In the genomic region with DNA sequence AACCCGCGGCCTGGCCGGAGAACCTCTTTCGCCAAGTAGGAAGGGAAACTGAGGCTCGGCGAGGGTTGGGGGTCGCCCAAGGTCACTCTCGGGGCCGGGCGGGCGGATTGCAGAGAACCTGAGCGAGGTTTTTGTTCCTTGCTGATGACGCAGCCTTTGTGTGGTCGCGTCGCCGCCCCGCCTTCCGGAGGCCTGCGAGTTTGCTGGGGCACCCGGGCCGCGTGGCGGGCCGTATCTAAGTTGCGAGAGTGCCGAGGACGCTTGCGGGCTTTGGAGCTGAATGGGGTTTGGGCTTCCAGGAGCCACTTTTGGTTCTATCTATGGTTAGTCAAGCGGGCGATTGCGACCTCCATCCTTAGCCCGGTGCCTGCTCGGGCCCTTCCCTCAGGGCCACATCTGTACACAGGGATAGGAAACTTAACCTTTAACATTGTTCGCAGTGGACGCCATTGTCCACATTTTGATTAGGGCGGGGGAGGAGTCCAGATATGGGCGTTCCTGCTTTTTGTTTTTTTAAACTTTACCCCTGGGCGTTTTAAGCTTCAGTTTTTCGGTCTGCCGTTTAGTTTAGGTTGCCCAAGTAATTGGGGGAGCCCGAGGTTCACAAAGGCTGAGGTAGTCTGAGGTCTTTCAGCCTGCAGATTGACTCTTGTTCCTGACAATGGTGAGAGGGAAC, we compare ENCODE assay signal across 9 mouse cellular contexts. TPM values are rescaled to one million over a fixed set of nuclear protein-coding genes. Genes with fewer than 3 reads are reported as not detected.
DNase-seq lines count a peak whose midpoint lies in the region; ATAC-seq and TF ChIP-seq lines count a peak whose summit lies in the region.
"Had no signal": no experiment of that assay in that cellular context is flagged by ENCODE, and none has a peak within 500 bp of the region (broad histone marks: within the 10 kb centered on the region; RNA-seq: fewer than 3 reads in every experiment).

No protein-coding gene starts in this region.

- H3K9ac ChIP-seq in embryonic facial prominence, embryonic 15.5 days: peak overlapping the region; percentile 99
- H3K9ac ChIP-seq in heart, postnatal 0 days (replicated peaks; ENCODE audit: low read depth, low read length): peak overlapping the region; percentile 98
- peak overlapping the region; percentile 98 for H3K9ac ChIP-seq in lung, postnatal 0 days (replicated peaks; ENCODE audit: low read depth)

- H3K4me2 ChIP-seq in embryonic facial prominence, embryonic 15.5 days (replicated peaks): peak overlapping the region; percentile 64
- H3K4me2 ChIP-seq in heart, postnatal 0 days (ENCODE audit: low read depth, low read length): peak overlapping the region; percentile 75
- H3K4me2 ChIP-seq in lung, postnatal 0 days (replicated peaks; ENCODE audit: low read depth, low read length): peak overlapping the region; percentile 68

- H3K27ac ChIP-seq in embryonic facial prominence, embryonic 15.5 days (replicated peaks): peak overlapping the region; percentile 97
- H3K27ac ChIP-seq in heart, postnatal 0 days (ENCODE audit: low read depth): peak overlapping the region; percentile 90
- peak overlapping the region; percentile 99 for H3K27ac ChIP-seq in lung, postnatal 0 days (ENCODE audit: low read length)

- H3K36me3 ChIP-seq in embryonic facial prominence, embryonic 15.5 days: no peaks in the 10 kb centered on the region
- H3K36me3 ChIP-seq in heart, postnatal 0 days (replicated peaks; ENCODE audit: control insufficient read depth, insufficient read depth, low read length): peaks cover 4% of the 10 kb centered on the region; the same call in 1 of the 2 replicates
- no peaks in the 10 kb centered on the region for H3K36me3 ChIP-seq in lung, postnatal 0 days (ENCODE audit: insufficient read depth, low read length)

- peak; percentile 56 for ATAC-seq in CD4-positive, CD25-positive, alpha-beta regulatory T cell, adult 4 months
- ATAC-seq in embryonic facial prominence, embryonic 15.5 days (ENCODE audit: insufficient number of reproducible peaks, low FRiP score, low TSS enrichment, low read depth): peak; percentile 48; the same call in 1 of the 2 replicates
- ATAC-seq in heart, postnatal 0 days (ENCODE audit: insufficient read depth, low read depth): peak; percentile 56
- ATAC-seq in lung, postnatal 0 days: peak; percentile 55

- WGBS in embryonic facial prominence, embryonic 15.5 days: under 1% methylated on average over 42 of the region's 42 CpGs
- WGBS in heart, postnatal 0 days: under 1% methylated on average over 42 of the region's 42 CpGs
- under 1% methylated on average over 42 of the region's 42 CpGs for WGBS in lung, postnatal 0 days

- H3K9me3 ChIP-seq in embryonic facial prominence, embryonic 15.5 days (replicated peaks): no peaks in the 10 kb centered on the region
- H3K9me3 ChIP-seq in heart, postnatal 0 days (replicated peaks; ENCODE audit: control insufficient read depth, low read length): no peaks in the 10 kb centered on the region
- H3K9me3 ChIP-seq in lung, postnatal 0 days (ENCODE audit: low read length): no peaks in the 10 kb centered on the region

- H3K4me1 ChIP-seq in embryonic facial prominence, embryonic 15.5 days: 0 out of 2 replicates have a peak, but pooled peaks cover 14% of the 10 kb centered on the region
- H3K4me1 ChIP-seq in heart, postnatal 0 days (ENCODE audit: control insufficient read depth, insufficient read depth): peaks cover 24% of the 10 kb centered on the region
- H3K4me1 ChIP-seq in lung, postnatal 0 days (ENCODE audit: insufficient read depth, low read depth, low read length): peaks cover 6% of the 10 kb centered on the region; the same call in 1 of the 2 replicates

- H3K27me3 ChIP-seq in embryonic facial prominence, embryonic 15.5 days: no peaks in the 10 kb centered on the region
- H3K27me3 ChIP-seq in heart, postnatal 0 days (ENCODE audit: control insufficient read depth, insufficient read depth, low read length): no peaks in the 10 kb centered on the region
- no peaks in the 10 kb centered on the region for H3K27me3 ChIP-seq in lung, postnatal 0 days (replicated peaks; ENCODE audit: insufficient read depth, low read length)

- no peak for TF ChIP-seq CTCF in heart, postnatal 0 days (IDR thresholded peaks at IDR 0.05; ENCODE audit: low read depth)
- TF ChIP-seq CTCF in lung, postnatal 0 days (IDR thresholded peaks at IDR 0.05): no peak

- DNase-seq in adrenal gland, postnatal 10 days: peak; percentile 75
- DNase-seq in heart, postnatal 0 days (ENCODE audit: low spot score): peak; percentile 65
- peak; percentile 66 for DNase-seq in kidney, postnatal 14 days
- DNase-seq in lung, postnatal 0 days (ENCODE audit: low spot score): peak; percentile 75
- DNase-seq in ovary, adult 18-20 months (ENCODE audit: low spot score): peak; percentile 33
- peak; percentile 76 for DNase-seq in thymus, postnatal 0 days (ENCODE audit: low spot score)

- H3K4me3 ChIP-seq in embryonic facial prominence, embryonic 15.5 days (replicated peaks): peak overlapping the region; percentile 99
- H3K4me3 ChIP-seq in heart, postnatal 0 days (ENCODE audit: low read depth, low read length): peak overlapping the region; percentile 73
- peak overlapping the region; percentile 98 for H3K4me3 ChIP-seq in lung, postnatal 0 days (ENCODE audit: low read depth, low read length)

- TF ChIP-seq EP300 in heart, postnatal 0 days (IDR thresholded peaks at IDR 0.05; ENCODE audit: low read depth): peak; percentile 12; the same call in 1 of the 2 replicates
- no peak for TF ChIP-seq EP300 in lung, postnatal 0 days (IDR thresholded peaks at IDR 0.05)

RNA-seq across cellular contexts. Expression of gene Rnf4, which starts 0.8 kb away (rescaled TPM):
- polyA plus RNA-seq in CD4-positive, CD25-positive, alpha-beta regulatory T cell, adult 4 months (2017; shearing (Covaris generic)): 100 to 1,000 TPM; 105 to 132 TPM
- 100 to 1,000 TPM; 102 to 109 TPM for total RNA-seq in adrenal gland, postnatal 10 days (2021)
- polyA plus RNA-seq in embryonic facial prominence, embryonic 15.5 days (2015; fragmentation: Nextera tagmentation; extraction: Ambion mirVana): 142 and 147 TPM in 2 replicates
- 82.5 and 85.8 TPM in 2 replicates for total RNA-seq in heart, postnatal 0 days (2014; rRNA removed; ENCODE audit: low replicate concordance)
- polyA plus RNA-seq in heart, postnatal 0 days (2015; fragmentation: Nextera tagmentation; extraction: Ambion mirVana): 55.3 and 61.1 TPM in 2 replicates
- 68.5 and 71.5 TPM in 2 replicates for polyA plus RNA-seq in lung, postnatal 0 days (2015; fragmentation: Nextera tagmentation; extraction: Ambion mirVana)
- polyA plus RNA-seq in thymus, postnatal 0 days (2015; fragmentation: Nextera tagmentation; extraction: Ambion mirVana): 138 TPM in 2 replicates

RNA-seq across cellular contexts. Expression of gene Fam193a, which starts 32.8 kb away (rescaled TPM):
- polyA plus RNA-seq in CD4-positive, CD25-positive, alpha-beta regulatory T cell, adult 4 months (2017; shearing (Covaris generic)): 10 to 100 TPM; 16.5 to 18.3 TPM
- 10 to 100 TPM; 26.7 to 34.3 TPM for total RNA-seq in adrenal gland, postnatal 10 days (2021)
- polyA plus RNA-seq in embryonic facial prominence, embryonic 15.5 days (2015; fragmentation: Nextera tagmentation; extraction: Ambion mirVana): 13.2 and 13.5 TPM in 2 replicates
- total RNA-seq in heart, postnatal 0 days (2014; rRNA removed; ENCODE audit: low replicate concordance): 31.0 and 44.3 TPM in 2 replicates
- polyA plus RNA-seq in heart, postnatal 0 days (2015; fragmentation: Nextera tagmentation; extraction: Ambion mirVana): 5.4 TPM in 2 replicates
- 7.0 and 7.9 TPM in 2 replicates for polyA plus RNA-seq in lung, postnatal 0 days (2015; fragmentation: Nextera tagmentation; extraction: Ambion mirVana)
- 7.0 and 10.3 TPM in 2 replicates for polyA plus RNA-seq in thymus, postnatal 0 days (2015; fragmentation: Nextera tagmentation; extraction: Ambion mirVana)

RNA-seq across cellular contexts. Expression of gene Cfap99, which starts 48.5 kb away (rescaled TPM):
- not detected for polyA plus RNA-seq in CD4-positive, CD25-positive, alpha-beta regulatory T cell, adult 4 months (2017; shearing (Covaris generic))
- total RNA-seq in adrenal gland, postnatal 10 days (2021): not detected
- 0.35 and 0.88 TPM in 2 replicates for polyA plus RNA-seq in embryonic facial prominence, embryonic 15.5 days (2015; fragmentation: Nextera tagmentation; extraction: Ambion mirVana)
- total RNA-seq in heart, postnatal 0 days (2014; rRNA removed; ENCODE audit: low replicate concordance): not detected in 2 replicates
- polyA plus RNA-seq in heart, postnatal 0 days (2015; fragmentation: Nextera tagmentation; extraction: Ambion mirVana): not detected in 2 replicates
- 0.35 and 0.71 TPM in 2 replicates for polyA plus RNA-seq in lung, postnatal 0 days (2015; fragmentation: Nextera tagmentation; extraction: Ambion mirVana)
- polyA plus RNA-seq in thymus, postnatal 0 days (2015; fragmentation: Nextera tagmentation; extraction: Ambion mirVana): not detected in 2 replicates
- polyA plus RNA-seq: large intestine, adult 2 months had no signal

RNA-seq across cellular contexts. Expression of gene Zfyve28, which starts 48.7 kb away (rescaled TPM):
- polyA plus RNA-seq in CD4-positive, CD25-positive, alpha-beta regulatory T cell, adult 4 months (2017; shearing (Covaris generic)): 1 to 10 TPM; 4.4 to 4.5 TPM
- total RNA-seq in adrenal gland, postnatal 10 days (2021): 1 to 10 TPM; 1.2 to 1.8 TPM
- polyA plus RNA-seq in embryonic facial prominence, embryonic 15.5 days (2015; fragmentation: Nextera tagmentation; extraction: Ambion mirVana): 0.84 and 1.2 TPM in 2 replicates
- total RNA-seq in heart, postnatal 0 days (2014; rRNA removed; ENCODE audit: low replicate concordance): 0.04 and 0.89 TPM in 2 replicates
- polyA plus RNA-seq in heart, postnatal 0 days (2015; fragmentation: Nextera tagmentation; extraction: Ambion mirVana): 0.16 and 0.19 TPM in 2 replicates
- 0.16 and 0.24 TPM in 2 replicates for polyA plus RNA-seq in lung, postnatal 0 days (2015; fragmentation: Nextera tagmentation; extraction: Ambion mirVana)
- polyA plus RNA-seq in thymus, postnatal 0 days (2015; fragmentation: Nextera tagmentation; extraction: Ambion mirVana): 10.0 and 12.7 TPM in 2 replicates

Comparison
In these comparisons a context has a peak if more than half of its experiments do, and no peak if none do; other contexts are left out.
1. Peak in every context shown above with its lines: DNase-seq, ATAC-seq, H3K4me3 ChIP-seq and H3K27ac ChIP-seq.